Mouse (Mus musculus) lung, adult 18-20 months (tissue): Measurements from ENCODE around the gene Fkrp.

ENCODE experiments used
- DNase-seq, 2 experiments: peaks; one replicate each; pipeline ENCODE4 v3.0.0; 2022; ENCODE audit warnings: mixed read lengths in 2 of 2

Fkrp gene

GRCm38 (mm10) chr7:16785541-16786083 is 30.9 kb downstream of the Fkrp start:
- no peak for DNase-seq

- peak; percentile 74 to 85 for DNase-seq
These were observed 32.0 kb downstream of the Fkrp start for GRCm38 (mm10) chr7:16784498-16784976.

GRCm38 (mm10) chr7:16783758-16784415 is 32.6 kb downstream of the Fkrp start:
- DNase-seq = peak; percentile 92 to 94

DNA sequence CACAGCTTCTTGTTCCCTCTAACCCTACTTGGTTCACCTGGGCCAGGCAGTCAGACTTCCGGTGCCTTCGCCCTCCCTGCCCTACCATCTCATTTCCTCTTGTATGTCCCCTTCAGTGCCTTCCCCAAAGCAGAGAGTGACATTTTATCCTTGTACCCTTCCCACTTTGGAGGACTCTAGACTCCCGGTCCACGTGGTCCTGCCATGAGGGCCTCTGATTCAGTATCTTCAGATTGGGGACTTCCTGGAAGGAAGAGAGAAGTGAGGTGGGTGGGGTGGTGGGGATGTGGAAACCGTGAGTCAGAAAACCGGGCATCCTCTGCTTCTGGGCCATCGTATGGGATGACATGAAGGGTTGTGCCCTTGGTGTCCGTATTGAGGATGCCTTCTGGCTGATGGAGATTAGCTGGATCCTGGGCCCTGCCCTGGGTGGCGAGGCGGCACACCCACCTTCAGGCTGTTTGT is 33.3 kb downstream of the Fkrp start:
- peak; percentile 60 to 67 for DNase-seq

DNA sequence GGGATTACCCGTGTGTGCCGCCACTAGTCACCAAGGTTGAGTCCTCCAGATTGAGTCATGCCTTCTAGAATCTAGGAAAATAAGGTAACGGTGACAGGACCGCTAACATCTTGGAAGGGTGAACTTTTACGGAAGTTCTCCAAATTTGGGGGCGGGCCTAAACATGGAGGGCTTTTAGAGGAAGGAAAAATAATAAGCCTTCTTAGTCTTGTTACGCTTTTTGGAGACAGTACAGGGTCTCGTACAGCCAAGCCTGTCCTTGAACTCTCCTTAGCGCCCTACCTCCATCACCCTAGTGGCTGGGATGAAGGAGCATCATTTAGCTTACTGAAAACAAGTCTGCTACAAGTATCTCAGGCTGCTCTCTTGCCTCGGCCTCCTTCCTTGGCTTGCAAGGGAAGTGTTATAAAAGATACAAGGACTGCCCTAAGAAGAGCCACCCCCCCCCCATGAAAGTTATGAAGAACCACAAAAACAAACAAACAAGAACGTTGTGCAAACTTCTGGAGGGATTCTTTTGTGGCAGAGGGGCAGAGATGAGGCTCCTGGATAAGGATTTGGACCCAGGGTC is 33.9 kb downstream of the Fkrp start:
- peak; percentile 29 to 35 for DNase-seq

DNA sequence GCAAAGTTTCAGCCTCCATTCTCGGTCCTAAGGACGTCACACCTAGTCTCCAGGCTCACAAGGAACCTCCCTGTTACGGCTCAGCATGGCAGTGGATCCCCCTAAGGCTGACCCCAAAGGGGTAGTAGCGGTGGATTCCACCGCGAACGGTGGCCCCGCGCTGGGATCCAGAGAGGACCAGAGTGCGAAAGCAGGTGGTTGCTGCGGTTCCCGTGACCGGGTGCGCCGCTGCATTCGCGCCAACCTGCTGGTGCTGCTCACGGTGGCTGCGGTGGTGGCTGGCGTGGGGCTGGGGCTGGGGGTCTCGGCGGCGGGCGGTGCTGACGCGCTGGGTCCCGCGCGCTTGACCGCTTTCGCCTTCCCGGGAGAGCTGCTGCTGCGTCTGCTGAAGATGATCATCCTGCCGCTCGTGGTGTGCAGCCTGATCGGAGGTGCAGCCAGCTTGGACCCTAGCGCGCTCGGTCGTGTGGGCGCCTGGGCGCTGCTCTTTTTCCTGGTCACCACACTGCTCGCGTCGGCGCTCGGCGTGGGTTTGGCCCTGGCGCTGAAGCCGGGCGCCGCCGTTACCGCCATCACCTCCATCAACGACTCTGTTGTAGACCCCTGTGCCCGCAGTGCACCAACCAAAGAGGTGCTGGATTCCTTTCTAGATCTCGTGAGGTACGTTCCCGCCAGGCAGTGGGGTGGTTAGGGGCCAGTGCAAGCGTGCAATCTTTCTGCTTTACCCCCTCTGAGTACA is 34.5 kb downstream of the Fkrp start:
- peak; percentile 27 to 30 for DNase-seq

- DNase-seq = peak in 1 of 2 experiments; percentile 16
These were observed 35.0 kb downstream of the Fkrp start for GRCm38 (mm10) chr7:16781555-16781815.

DNA sequence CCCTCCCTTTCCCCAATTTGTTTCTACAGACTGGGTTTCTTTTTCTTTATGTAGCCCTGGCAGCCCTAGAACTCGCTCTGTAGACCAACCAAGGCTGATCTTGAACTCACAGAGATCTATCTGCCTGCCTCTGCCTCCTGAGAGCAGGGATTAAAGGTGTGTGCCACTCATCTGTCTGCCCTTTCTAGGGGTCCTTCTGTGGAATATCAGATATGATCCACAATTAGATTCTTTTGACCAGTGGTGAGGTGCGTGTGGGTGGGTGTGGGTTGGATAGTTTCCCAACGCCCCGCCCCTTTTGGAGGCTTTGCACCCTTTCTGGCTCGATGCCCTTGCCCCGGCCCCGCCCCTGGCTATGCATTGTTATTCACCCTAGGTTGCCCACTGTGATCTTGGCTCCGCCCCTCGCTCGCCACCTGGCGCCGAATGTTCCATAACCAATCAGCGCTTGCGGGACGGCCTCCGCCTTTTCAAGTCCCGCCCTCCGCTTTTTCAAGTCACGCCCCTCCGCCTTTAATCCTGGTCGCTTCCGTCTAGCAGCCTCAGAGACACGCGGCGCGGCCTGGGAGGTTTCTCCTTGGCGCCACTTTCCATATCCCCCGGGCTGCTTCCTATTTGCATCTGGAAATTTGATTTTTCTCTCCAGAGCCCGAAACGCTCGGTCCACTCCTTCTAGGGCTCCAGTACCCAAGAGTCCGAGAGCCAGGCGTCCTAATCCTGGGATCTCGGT is 35.5 kb downstream of the Fkrp start, which contains the start of gene Slc1a5:
TSS of gene Slc1a5 (plus strand) at position 516 of the 730 bp plus-strand sequence.
- DNase-seq = peak; percentile 97 to 98

- peak; percentile 85 to 91 for DNase-seq
These were observed 36.5 kb downstream of the Fkrp start for GRCm38 (mm10) chr7:16780076-16780475.

DNA sequence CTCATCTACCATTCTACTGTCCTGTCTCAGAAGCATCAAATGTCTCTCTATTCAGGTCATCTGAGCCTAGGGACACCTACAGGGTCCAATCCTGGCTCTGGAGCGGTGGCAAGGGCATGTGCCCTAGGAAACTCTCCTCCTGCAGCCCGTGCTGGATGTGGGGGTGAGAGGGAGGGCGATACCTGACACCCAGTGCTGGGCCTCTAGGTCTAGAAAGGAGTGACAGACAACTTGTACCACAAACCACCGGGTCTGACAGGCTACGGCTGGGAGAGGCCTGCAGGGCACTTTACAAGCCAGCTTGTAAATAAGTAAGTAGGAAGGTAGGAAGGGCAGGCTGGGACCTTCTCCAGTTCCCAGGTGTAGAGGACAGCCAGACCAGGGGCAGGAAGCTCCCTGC is 40.6 kb downstream of the Fkrp start:
- DNase-seq = peak in 1 of 2 experiments; percentile 27

- DNase-seq = peak in 1 of 2 experiments; percentile 27
These were observed 50.1 kb downstream of the Fkrp start for GRCm38 (mm10) chr7:16766443-16766842.

GRCm38 (mm10) chr7:16763463-16764218 is 52.9 kb downstream of the Fkrp start:
- DNase-seq = peak; percentile 52 to 62

DNA sequence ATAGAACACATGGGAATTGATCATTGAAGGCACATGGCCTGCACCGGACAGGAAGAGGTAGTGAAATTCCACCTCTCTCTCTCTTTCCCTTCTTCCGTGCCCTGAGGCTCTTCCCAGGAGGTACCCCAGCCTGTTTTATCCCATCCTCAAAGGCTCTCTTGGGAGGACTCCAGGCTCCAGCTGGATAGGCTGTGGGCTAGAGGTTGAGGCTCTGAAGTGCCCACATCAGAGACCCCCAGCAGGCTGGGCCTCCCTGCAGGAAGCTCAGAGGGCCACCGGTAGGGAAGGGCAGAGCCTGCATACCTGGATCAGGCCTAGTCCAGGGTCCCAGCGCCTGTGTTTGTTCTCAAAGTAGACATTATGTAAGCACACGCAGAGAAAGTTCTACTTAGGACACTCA is 54.9 kb downstream of the Fkrp start:
- no peak for DNase-seq

GRCm38 (mm10) chr7:16761005-16761481 is 55.5 kb downstream of the Fkrp start:
- DNase-seq = peak; percentile 80 to 82

- DNase-seq = peak; percentile 45 to 62
These were observed 56.2 kb downstream of the Fkrp start for GRCm38 (mm10) chr7:16760292-16760691.
